Comparison of ENCODE assay signal across 8 mouse cellular contexts in genomic region chr6:119451981-119452499, GRCm38 (mm10). TPM values are rescaled to one million over a fixed set of nuclear protein-coding genes. Genes with fewer than 3 reads are reported as not detected.
DNase-seq lines count a peak whose midpoint lies in the region; ATAC-seq and TF ChIP-seq lines count a peak whose summit lies in the region.

No protein-coding gene starts in this region.

- WGBS in kidney, embryonic 16.5 days = under 1% methylated on average over 15 of the region's 15 CpGs
- under 1% methylated on average over 15 of the region's 15 CpGs for WGBS in limb, embryonic 14.5 days
- WGBS in midbrain, embryonic 16.5 days = 0% methylated on average over 15 of the region's 15 CpGs

- DNase-seq in gastrocnemius, postnatal 10 days = peak; percentile 44
- DNase-seq in gastrocnemius, adult 8-10 months (ENCODE audit: low spot score in 2 of 2) = no peak
- peak; percentile 78 for DNase-seq in embryo, embryonic 11 days
- DNase-seq in heart, adult 9 months (ENCODE audit: low spot score in 2 of 2) = peak; percentile 26 to 46
- peak; percentile 60 for DNase-seq in limb, embryonic 14.5 days (ENCODE audit: low spot score)

- H3K36me3 ChIP-seq in kidney, embryonic 16.5 days (ENCODE audit: insufficient read depth, low read length) = no peaks in the 10 kb centered on the region
- no peaks in the 10 kb centered on the region for H3K36me3 ChIP-seq in limb, embryonic 14.5 days (ENCODE audit: control insufficient read depth, insufficient read depth, low read length)
- H3K36me3 ChIP-seq in midbrain, embryonic 16.5 days (ENCODE audit: control insufficient read depth, insufficient read depth, low read length) = no peaks in the 10 kb centered on the region

- TF ChIP-seq POLR2A in limb, embryonic 14.5 days (IDR thresholded peaks at IDR 0.05; ENCODE audit: borderline replicate concordance, extremely low read depth, insufficient read depth, insufficient read length) = no peak

- H3K27ac ChIP-seq in kidney, embryonic 16.5 days (ENCODE audit: low read length) = peak overlapping the region; percentile 77
- no peak overlapping the region for H3K27ac ChIP-seq in limb, embryonic 14.5 days (replicated peaks; ENCODE audit: low read depth, low read length)
- H3K27ac ChIP-seq in midbrain, embryonic 16.5 days (ENCODE audit: low read length) = peak overlapping the region; percentile 85

- peak overlapping the region; percentile 69 for H3K9ac ChIP-seq in kidney, embryonic 16.5 days (replicated peaks; ENCODE audit: low read length)
- peak overlapping the region; percentile 52 for H3K9ac ChIP-seq in limb, embryonic 14.5 days (ENCODE audit: low read depth, low read length, severe bottlenecking)
- peak overlapping the region; percentile 55 for H3K9ac ChIP-seq in midbrain, embryonic 16.5 days (ENCODE audit: low read depth, low read length)

- peak overlapping the region; percentile 84 for H3K4me2 ChIP-seq in kidney, embryonic 16.5 days (replicated peaks; ENCODE audit: low read depth, low read length)
- peak overlapping the region; percentile 74 for H3K4me2 ChIP-seq in limb, embryonic 14.5 days (replicated peaks; ENCODE audit: low read depth, low read length, severe bottlenecking)
- H3K4me2 ChIP-seq in midbrain, embryonic 16.5 days (ENCODE audit: low read length) = peak overlapping the region; percentile 72

- H3K27me3 ChIP-seq in kidney, embryonic 16.5 days (ENCODE audit: insufficient read depth, low read length) = no peaks in the 10 kb centered on the region
- 0 out of 2 replicates have a peak, but pooled peaks cover 5% of the 10 kb centered on the region for H3K27me3 ChIP-seq in limb, embryonic 14.5 days (ENCODE audit: control insufficient read depth, insufficient read depth, low read length)
- no peaks in the 10 kb centered on the region for H3K27me3 ChIP-seq in midbrain, embryonic 16.5 days (ENCODE audit: control insufficient read depth, insufficient read depth, low read depth, low read length)

- H3K9me3 ChIP-seq in kidney, embryonic 16.5 days (ENCODE audit: low read length) = no peaks in the 10 kb centered on the region
- H3K9me3 ChIP-seq in limb, embryonic 14.5 days (ENCODE audit: control insufficient read depth, low read length) = no peaks in the 10 kb centered on the region
- no peaks in the 10 kb centered on the region for H3K9me3 ChIP-seq in midbrain, embryonic 16.5 days (replicated peaks; ENCODE audit: control insufficient read depth, low read length, poor library complexity, severe bottlenecking)

- H3K4me1 ChIP-seq in kidney, embryonic 16.5 days (ENCODE audit: insufficient read depth, low read length) = peaks cover 28% of the 10 kb centered on the region
- H3K4me1 ChIP-seq in limb, embryonic 14.5 days (ENCODE audit: control insufficient read depth, insufficient read depth, low read length) = peaks cover 13% of the 10 kb centered on the region
- peaks cover 26% of the 10 kb centered on the region for H3K4me1 ChIP-seq in midbrain, embryonic 16.5 days (ENCODE audit: control insufficient read depth, insufficient read depth, low read length)

- peak; percentile 57; the same call in 1 of the 2 replicates for ATAC-seq in kidney, embryonic 16.5 days (ENCODE audit: low FRiP score, low TSS enrichment)
- ATAC-seq in limb, embryonic 14.5 days (ENCODE audit: low FRiP score, low read depth) = no peak; the same call in 1 of the 2 replicates
- ATAC-seq in midbrain, embryonic 16.5 days = peak; percentile 63
- ATAC-seq in CD4-positive, CD25-positive, alpha-beta regulatory T cell, adult 4 months = no peak

- peak overlapping the region; percentile 46 for H3K4me3 ChIP-seq in kidney, embryonic 16.5 days (ENCODE audit: low read length)
- H3K4me3 ChIP-seq in limb, embryonic 14.5 days (replicated peaks; ENCODE audit: low read length) = peak overlapping the region; percentile 36
- H3K4me3 ChIP-seq in midbrain, embryonic 16.5 days (ENCODE audit: low read depth, low read length) = peak overlapping the region; percentile 36

RNA-seq across cellular contexts. Expression of gene Fbxl14, which starts 27.4 kb away (rescaled TPM):
- total RNA-seq in gastrocnemius, postnatal 10 days (2021) = 10 to 100 TPM; 12.5 to 14.1 TPM
- 10 to 100 TPM; 10.2 to 13.8 (median 11.8) TPM for total RNA-seq in gastrocnemius, adult 8-10 months (2022)
- 5.0 and 5.1 TPM in 2 replicates for polyA plus RNA-seq in kidney, embryonic 16.5 days (2015; fragmentation: Nextera tagmentation; extraction: Ambion mirVana)
- 39.1 and 56.2 TPM in 2 replicates for polyA plus RNA-seq in limb, embryonic 14.5 days (2012; rRNA removed)
- 5.2 and 6.4 TPM in 2 replicates for polyA plus RNA-seq in limb, embryonic 14.5 days (2014; fragmentation: Nextera tagmentation; extraction: Ambion mirVana)
- 2.0 and 2.5 TPM in 2 replicates for polyA plus RNA-seq in midbrain, embryonic 16.5 days (2015; fragmentation: Nextera tagmentation; extraction: Ambion mirVana)
- polyA plus RNA-seq in CD4-positive, CD25-positive, alpha-beta regulatory T cell, adult 4 months (2017; shearing (Covaris generic)) = 10 to 100 TPM; 10.7 to 11.3 TPM

RNA-seq across cellular contexts. Expression of gene Adipor2, which starts 34.5 kb away (rescaled TPM):
- total RNA-seq in gastrocnemius, postnatal 10 days (2021) = 10 to 100 TPM; 55.7 to 56.2 TPM
- total RNA-seq in gastrocnemius, adult 8-10 months (2022) = 100 to 1,000 TPM in 1 of 4 experiments, 10 to 100 TPM in 3; 89.7 to 104 (median 97.1) TPM
- 45.2 and 45.4 TPM in 2 replicates for polyA plus RNA-seq in kidney, embryonic 16.5 days (2015; fragmentation: Nextera tagmentation; extraction: Ambion mirVana)
- 35.5 and 38.7 TPM in 2 replicates for polyA plus RNA-seq in limb, embryonic 14.5 days (2012; rRNA removed)
- polyA plus RNA-seq in limb, embryonic 14.5 days (2014; fragmentation: Nextera tagmentation; extraction: Ambion mirVana) = 26.2 and 28.1 TPM in 2 replicates
- 32.8 and 39.3 TPM in 2 replicates for polyA plus RNA-seq in midbrain, embryonic 16.5 days (2015; fragmentation: Nextera tagmentation; extraction: Ambion mirVana)
- polyA plus RNA-seq in CD4-positive, CD25-positive, alpha-beta regulatory T cell, adult 4 months (2017; shearing (Covaris generic)) = 10 to 100 TPM in 1 of 2 experiments, 1 to 10 TPM in 1; 7.7 to 10.3 TPM

Comparison
In these comparisons a context has a peak if more than half of its experiments do, and no peak if none do; other contexts are left out.
1. DNase-seq: peak in gastrocnemius, postnatal 10 days (single experiment), embryo, embryonic 11 days (single experiment), heart, adult 9 months (2 of 2) and limb, embryonic 14.5 days (single experiment); none in gastrocnemius, adult 8-10 months (0 of 2).
2. ATAC-seq: peak in kidney, embryonic 16.5 days (single experiment) and midbrain, embryonic 16.5 days (single experiment); none in limb, embryonic 14.5 days (single experiment) and CD4-positive, CD25-positive, alpha-beta regulatory T cell, adult 4 months (single experiment).
3. Peak in every context shown above with its lines, with median percentiles within 50 percentile points of each other: H3K4me2 ChIP-seq, H3K4me3 ChIP-seq and H3K9ac ChIP-seq.